Comparison of ENCODE assay signal across 9 mouse cellular contexts in genomic region chr1:106901406-106901805, GRCm38 (mm10). TPM values are rescaled to one million over a fixed set of nuclear protein-coding genes. Genes with fewer than 3 reads are reported as not detected.
A peak's percentile ranks its signal among the peaks of the same experiment; 100 is the strongest.
DNase-seq lines count a peak whose midpoint lies in the region; ATAC-seq and TF ChIP-seq lines count a peak whose summit lies in the region.
"Had no signal": no experiment of that assay in that cellular context is flagged by ENCODE, and none has a peak within 500 bp of the region (broad histone marks: within the 10 kb centered on the region; RNA-seq: fewer than 3 reads in every experiment).

No protein-coding gene starts in this region.

- TF ChIP-seq CTCF in left cerebral cortex, adult 2 months (IDR thresholded peaks at IDR 0.05): peak; percentile 59

- no peak for DNase-seq in left cerebral cortex, adult 2 months (ENCODE audit: extremely low spot score in 1 of 2, low spot score in 2 of 2)
- DNase-seq in left cerebral cortex, adult 8-10 months (ENCODE audit: low spot score in 2 of 2): no peak
- peak; percentile 27 for DNase-seq in ES-E14 (ENCODE audit: low read depth, low spot score)
- DNase-seq in adrenal gland, adult 2 months: peak; percentile 67

- no peak overlapping the region for H3K27ac ChIP-seq in left cerebral cortex, adult 2 months
- H3K27ac ChIP-seq in ES-E14 (ENCODE audit: insufficient read depth, low read depth, low read length, poor library complexity, severe bottlenecking): no peak overlapping the region
- H3K27ac ChIP-seq in intestine, embryonic 15.5 days: no peak overlapping the region
- H3K27ac ChIP-seq: heart, embryonic 13.5 days had no signal

- 36% methylated on average over 4 of the region's 4 CpGs for WGBS in intestine, embryonic 15.5 days

- H3K9ac ChIP-seq in ES-E14 (ENCODE audit: insufficient read depth, low read depth, low read length, poor library complexity, severe bottlenecking): no peak overlapping the region
- no peak overlapping the region for H3K9ac ChIP-seq in intestine, embryonic 15.5 days
- H3K9ac ChIP-seq: heart, embryonic 13.5 days had no signal

- H3K4me1 ChIP-seq in ES-E14 (ENCODE audit: control insufficient read depth in 2 of 2, insufficient read depth in 2 of 2, low read length in 2 of 2, poor library complexity in 1 of 2): no peaks in the 10 kb centered on the region
- H3K4me1 ChIP-seq in intestine, embryonic 15.5 days (replicated peaks): no peaks in the 10 kb centered on the region
- H3K4me1 ChIP-seq: heart, embryonic 13.5 days had no signal

- in situ Hi-C loops in ES-E14 (cut with MboI; ENCODE audit: low sequenced_read_pairs in 2 of 2, unreplicated experiment in 2 of 2): no loop called here

- peak; percentile 93 to 99 for ATAC-seq in hematopoietic stem cell, adult 5-6 weeks (replicated peaks in 1 of 2; ENCODE audit: insufficient read depth in 1 of 2, low FRiP score in 2 of 2, low TSS enrichment in 1 of 2, low read depth in 1 of 2, poor library complexity in 2 of 2, severe bottlenecking in 2 of 2)
- peak; percentile 99 for ATAC-seq in megakaryocyte, adult 5-6 weeks (ENCODE audit: poor library complexity, severe bottlenecking)
- ATAC-seq in intestine, embryonic 15.5 days: no peak

- no peaks in the 10 kb centered on the region for H3K27me3 ChIP-seq in intestine, embryonic 15.5 days (replicated peaks)
- H3K27me3 ChIP-seq: heart, embryonic 13.5 days; megakaryocyte, embryonic 14.5 days had no signal

- intact Hi-C loops in left cerebral cortex, adult 2 months (cut with DNase I): no loop called here

- no peak overlapping the region for H3K4me3 ChIP-seq in left cerebral cortex, adult 2 months
- no peak overlapping the region for H3K4me3 ChIP-seq in ES-E14 (ENCODE audit: insufficient read depth in 1 of 2, low read depth in 1 of 2, low read length in 2 of 2, poor library complexity in 1 of 2, severe bottlenecking in 1 of 2)
- no peak overlapping the region for H3K4me3 ChIP-seq in intestine, embryonic 15.5 days (replicated peaks)
- H3K4me3 ChIP-seq: heart, embryonic 13.5 days; megakaryocyte, embryonic 14.5 days had no signal

- H3K9me3 ChIP-seq in ES-E14 (ENCODE audit: control insufficient read depth, insufficient read depth, low read depth, low read length): no peaks in the 10 kb centered on the region
- H3K9me3 ChIP-seq in intestine, embryonic 15.5 days: no peaks in the 10 kb centered on the region
- H3K9me3 ChIP-seq: heart, embryonic 13.5 days; megakaryocyte, embryonic 14.5 days had no signal

- H3K36me3 ChIP-seq in ES-E14 (ENCODE audit: control insufficient read depth, insufficient read depth, low read length, poor library complexity, severe bottlenecking): no peaks in the 10 kb centered on the region
- no peaks in the 10 kb centered on the region for H3K36me3 ChIP-seq in intestine, embryonic 15.5 days
- H3K36me3 ChIP-seq: heart, embryonic 13.5 days had no signal

- H3K4me2 ChIP-seq in intestine, embryonic 15.5 days (replicated peaks): no peak overlapping the region
- H3K4me2 ChIP-seq: heart, embryonic 13.5 days had no signal

TF ChIP-seq in ES-E14, 5 proteins besides CTCF, POLR2A, EP300 and RAD21:
- 0 out of 2 replicates have a peak, but pooled peaks have one; percentile 47 for TF ChIP-seq ZC3H11A (IDR thresholded peaks at IDR 0.05; ENCODE audit: borderline replicate concordance, low read depth, low read length)
- TF ChIP-seq HCFC1 (IDR thresholded peaks at IDR 0.05; ENCODE audit: borderline replicate concordance, insufficient read depth, low read length): no peak

RNA-seq across cellular contexts. Expression of gene Serpinb12, which starts 32.8 kb away (rescaled TPM):
- total RNA-seq in left cerebral cortex, adult 2 months (2021): not detected
- total RNA-seq in left cerebral cortex, adult 8-10 months (2022): under 1 TPM in 2 of 4 experiments, not detected in 2; 0.21 to 0.30 TPM
- total RNA-seq in ES-E14 (2012; rRNA removed): not detected in 2 replicates
- total RNA-seq in adrenal gland, adult 2 months (2021): not detected
- not detected in 2 replicates for polyA plus RNA-seq in adrenal gland, adult 2 months (2012; rRNA removed)
- total RNA-seq in hematopoietic stem cell, adult 5-6 weeks (2017): not detected in 2 replicates
- total RNA-seq in megakaryocyte, adult 5-6 weeks (2015): not detected in 2 replicates
- not detected in 2 replicates for total RNA-seq in megakaryocyte, adult 5-6 weeks (2017)
- 0.08 TPM in 1 of 2 replicates, not detected in the other for polyA plus RNA-seq in intestine, embryonic 15.5 days (2015; fragmentation: Nextera tagmentation; extraction: Ambion mirVana)

RNA-seq across cellular contexts. Expression of gene Serpinb5, which starts 40.4 kb away (rescaled TPM):
- not detected for total RNA-seq in left cerebral cortex, adult 2 months (2021)
- not detected for total RNA-seq in left cerebral cortex, adult 8-10 months (2022)
- 0.22 and 0.53 TPM in 2 replicates for total RNA-seq in ES-E14 (2012; rRNA removed)
- total RNA-seq in adrenal gland, adult 2 months (2021): not detected
- polyA plus RNA-seq in adrenal gland, adult 2 months (2012; rRNA removed): not detected in 2 replicates
- not detected in 2 replicates for total RNA-seq in hematopoietic stem cell, adult 5-6 weeks (2017)
- not detected in 2 replicates for total RNA-seq in megakaryocyte, adult 5-6 weeks (2015)
- not detected in 2 replicates for total RNA-seq in megakaryocyte, adult 5-6 weeks (2017)
- polyA plus RNA-seq in intestine, embryonic 15.5 days (2015; fragmentation: Nextera tagmentation; extraction: Ambion mirVana): 0.09 and 0.14 TPM in 2 replicates
- polyA plus RNA-seq: heart, embryonic 13.5 days had no signal

Comparison
In these comparisons a context has a peak if more than half of its experiments do, and no peak if none do; other contexts are left out.
1. DNase-seq: peak in ES-E14 (single experiment) and adrenal gland, adult 2 months (single experiment); none in left cerebral cortex, adult 2 months (0 of 2) and left cerebral cortex, adult 8-10 months (0 of 2).